Mouse (Mus musculus): Measurements from ENCODE around the gene Tmem161a. TPM values are rescaled to one million over a fixed set of nuclear protein-coding genes. Genes with fewer than 3 reads are reported as not detected.

The Tmem161a gene
- total and polyA plus RNA-seq, 3 experiments = 48.5 to 73.6 (median 65.0) TPM

DNA sequence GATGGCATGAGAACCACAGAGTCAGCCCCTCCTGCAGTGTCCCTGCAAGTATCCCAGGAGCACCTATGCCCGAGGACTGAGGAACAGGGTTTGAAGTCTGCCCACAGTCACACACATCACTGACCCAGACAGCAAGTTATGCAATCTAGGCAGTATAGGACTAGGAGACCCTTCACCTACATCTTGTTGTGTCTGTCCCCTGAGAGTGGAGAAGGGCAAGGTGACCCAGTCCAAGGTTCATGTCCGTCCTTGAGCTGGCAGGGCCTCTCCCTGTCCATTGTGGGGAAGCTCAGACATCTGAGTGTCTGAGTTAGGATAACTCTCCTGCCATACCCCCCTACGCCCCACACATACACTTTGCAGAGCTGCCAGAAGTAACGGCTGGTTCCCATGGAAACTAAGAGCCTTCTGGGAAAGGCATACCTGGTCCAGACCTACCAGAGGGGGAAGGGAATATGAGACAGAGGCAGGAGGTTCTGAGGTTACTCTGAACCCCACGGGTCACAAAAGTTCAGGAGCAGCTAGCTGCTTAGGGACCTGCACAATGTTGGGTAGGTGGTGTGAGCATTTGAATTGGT lies 47.0 kb downstream of the Tmem161a start:
- dilution Hi-C loops (cut with MboI; ENCODE audit: extremely low pct_ligation_motif_present, extremely low pct_unique_long_range_greater_than_20kb, low sequenced_read_pairs) = no loop called here

DNA sequence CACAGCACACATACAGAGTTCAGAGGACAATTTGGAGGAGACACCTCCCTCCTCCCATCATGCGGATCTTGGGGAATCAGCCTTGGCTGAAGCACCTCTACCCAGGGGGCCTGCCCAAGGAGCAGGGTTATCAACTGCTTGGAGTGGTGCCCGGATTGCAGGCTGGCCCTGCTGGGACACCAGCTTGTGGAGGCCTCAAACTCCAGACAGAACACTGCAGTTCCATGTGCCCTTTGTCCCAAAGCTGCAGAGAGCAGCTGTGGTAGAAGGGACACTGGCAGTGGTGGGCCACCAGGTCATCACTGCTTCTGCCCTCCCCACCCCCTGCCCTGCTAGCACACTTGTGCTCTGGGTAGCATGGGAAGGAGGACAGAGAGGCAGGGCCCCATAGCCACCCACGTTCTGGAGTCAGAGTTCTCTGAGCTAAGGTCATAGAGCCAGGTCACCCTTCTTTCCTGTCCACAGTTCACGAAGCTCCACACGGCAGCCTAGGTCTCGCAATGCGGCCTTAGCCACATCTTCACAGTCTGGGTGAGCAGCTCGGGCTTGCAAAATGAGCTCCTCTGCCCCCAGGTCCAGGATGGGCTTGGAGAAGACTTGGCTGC lies 48.2 kb downstream of the Tmem161a start:
- no peak for DNase-seq (ENCODE audit: extremely low read depth)
- in situ Hi-C loops (cut with MboI; ENCODE audit: low pct_ligation_motif_present, low pct_unique_long_range_greater_than_20kb, low sequenced_read_pairs) = no loop called here
- no peak overlapping the region for H3K9ac ChIP-seq (ENCODE audit: insufficient read depth, low read depth)
- peaks cover 15 to 53% of the 10 kb centered on the region in 2 experiments for H3K36me3 ChIP-seq (replicated peaks in 1 of 2; ENCODE audit: control insufficient read depth in 1 of 2, insufficient read depth in 1 of 2, low read length in 1 of 2)
- no peaks in the 10 kb centered on the region for H3K27me3 ChIP-seq (replicated peaks)
- H3K4me2 ChIP-seq (ENCODE audit: insufficient read depth, low read depth, poor library complexity, severe bottlenecking) = no peak overlapping the region
- dilution Hi-C loops (cut with MboI; ENCODE audit: extremely low pct_ligation_motif_present, extremely low pct_unique_long_range_greater_than_20kb, low sequenced_read_pairs) = no loop called here
- H3K4me3 ChIP-seq (replicated peaks in 1 of 3; ENCODE audit: low read depth in 2 of 3, low read length in 2 of 3, poor library complexity in 1 of 3) = no peak overlapping the region
- no peaks in the 10 kb centered on the region for H3K9me3 ChIP-seq (replicated peaks; ENCODE audit: low read length)
- H3K4me1 ChIP-seq (ENCODE audit: control insufficient read depth in 1 of 2, insufficient read depth in 2 of 2) = peaks cover 0 to 6% of the 10 kb centered on the region in 2 experiments; a peak in 2 of 4 replicates
- TF ChIP-seq ELF1 (IDR thresholded peaks at IDR 0.05; ENCODE audit: low read depth, low read length) = no peak
- TF ChIP-seq JUN (IDR thresholded peaks at IDR 0.05; ENCODE audit: insufficient read depth, low read depth, low read length) = no peak
- TF ChIP-seq MAX (IDR thresholded peaks at IDR 0.05; ENCODE audit: low read length) = no peak
- TF ChIP-seq NRF1 (IDR thresholded peaks at IDR 0.05; ENCODE audit: low read depth, low read length) = no peak
- no peak for TF ChIP-seq E2F4 (IDR thresholded peaks at IDR 0.05; ENCODE audit: insufficient replicate concordance, low read depth, low read length)
- TF ChIP-seq UBTF (IDR thresholded peaks at IDR 0.05; ENCODE audit: low read depth, low read length) = no peak
- TF ChIP-seq PAX5 (IDR thresholded peaks at IDR 0.05; ENCODE audit: low read length) = no peak
- no peak overlapping the region; the same call in 1 of the 2 replicates for H3K27ac ChIP-seq (ENCODE audit: insufficient read depth, low read depth)
- no peaks in the 10 kb centered on the region for H3K79me2 ChIP-seq (replicated peaks; ENCODE audit: control insufficient read depth, extremely low read depth, insufficient read depth, poor library complexity, severe bottlenecking)

More for the DNA sequence above, 47.0 kb downstream of the Tmem161a start:
- no peak for TF ChIP-seq RCOR1 (conservative IDR thresholded peaks at IDR 0.05; ENCODE audit: low read depth, low read length)
- no peak for TF ChIP-seq JUN (IDR thresholded peaks at IDR 0.05; ENCODE audit: insufficient read depth, low read depth, low read length)
- TF ChIP-seq NRF1 (IDR thresholded peaks at IDR 0.05; ENCODE audit: low read depth, low read length) = no peak
- no peak for TF ChIP-seq IRF4 (IDR thresholded peaks at IDR 0.05; ENCODE audit: low read depth, low read length)
- TF ChIP-seq POLR2AphosphoS2 (IDR thresholded peaks at IDR 0.05; ENCODE audit: low read depth, low read length) = no peak
- TF ChIP-seq GABPA (IDR thresholded peaks at IDR 0.05; ENCODE audit: insufficient replicate concordance, low read depth, low read length) = no peak
- Histone ChIP-seq H3K27me3 (replicated peaks) (no peaks in the 10 kb centered on the region), H3K27ac (ENCODE audit: insufficient read depth, low read depth) (no peak overlapping the region), H3K4me2 (ENCODE audit: insufficient read depth, low read depth, poor library complexity, severe bottlenecking) (no peak overlapping the region), H3K9me3 (replicated peaks; ENCODE audit: low read length) (no peaks in the 10 kb centered on the region), H3K4me1 (ENCODE audit: control insufficient read depth in 1 of 2, insufficient read depth in 2 of 2) (peaks cover 3 to 17% of the 10 kb centered on the region in 2 experiments; a peak in 3 of 4 replicates), H3K79me2 (replicated peaks; ENCODE audit: control insufficient read depth, extremely low read depth, insufficient read depth, poor library complexity, severe bottlenecking) (no peaks in the 10 kb centered on the region), H3K4me3 (replicated peaks in 1 of 3; ENCODE audit: low read depth in 2 of 3, low read length in 2 of 3, poor library complexity in 1 of 3) (no peak overlapping the region), H3K9ac (ENCODE audit: insufficient read depth, low read depth) (no peak overlapping the region), H3K36me3 (replicated peaks in 1 of 2; ENCODE audit: control insufficient read depth in 1 of 2, insufficient read depth in 1 of 2, low read length in 1 of 2) (peaks cover 6 to 41% of the 10 kb centered on the region in 2 experiments)
- in situ Hi-C loops (cut with MboI; ENCODE audit: low pct_ligation_motif_present, low pct_unique_long_range_greater_than_20kb, low sequenced_read_pairs) = no loop called here
- DNase-seq (ENCODE audit: extremely low read depth) = no peak
